Mouse (Mus musculus): ENCODE measurements around the gene Sbds.

DNA sequence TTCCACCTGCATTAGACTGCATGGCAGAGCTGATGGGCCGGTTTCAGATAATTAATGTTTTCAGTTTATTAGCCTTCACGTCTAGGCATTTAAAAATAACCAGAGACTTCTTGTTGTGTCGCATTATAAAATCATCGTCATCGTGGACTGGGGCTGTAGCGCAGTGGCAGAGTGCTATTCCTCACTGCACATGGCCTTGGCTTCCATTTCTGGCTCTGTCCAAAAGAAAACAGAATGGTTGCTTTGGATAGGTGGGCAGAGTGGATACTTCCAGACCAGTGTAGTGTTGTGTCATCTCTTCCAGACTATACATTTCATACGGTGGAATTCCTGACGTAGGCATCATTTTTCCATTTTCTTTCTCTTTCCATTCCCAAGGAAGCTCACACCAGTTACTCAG is 44.2 kb upstream of the Sbds start:
- TF ChIP-seq CTCF (IDR thresholded peaks at IDR 0.05; ENCODE audit: control insufficient read depth, insufficient read depth, insufficient read length) = no peak
- no peak for TF ChIP-seq MYOD1 (IDR thresholded peaks at IDR 0.05; ENCODE audit: control insufficient read depth, insufficient read length, low read depth)
- TF ChIP-seq USF1 (IDR thresholded peaks at IDR 0.05; ENCODE audit: low read depth) = no peak
- no peak for TF ChIP-seq MAX (IDR thresholded peaks at IDR 0.05)
- no peak for TF ChIP-seq MYOG (IDR thresholded peaks at IDR 0.05; ENCODE audit: control insufficient read depth, extremely low read depth, insufficient read length)
- TF ChIP-seq CEBPB (IDR thresholded peaks at IDR 0.05; ENCODE audit: low read depth) = no peak
